Mouse (Mus musculus) retina, embryonic 14.5 days (tissue): Measurements from ENCODE around the gene Mmp14.

Experiments used
- DNase-seq: peaks from one replicate; pipeline ENCODE4 v3.0.0-alpha.2; 2015; ENCODE audit warnings: low spot score

The Mmp14 gene

DNA sequence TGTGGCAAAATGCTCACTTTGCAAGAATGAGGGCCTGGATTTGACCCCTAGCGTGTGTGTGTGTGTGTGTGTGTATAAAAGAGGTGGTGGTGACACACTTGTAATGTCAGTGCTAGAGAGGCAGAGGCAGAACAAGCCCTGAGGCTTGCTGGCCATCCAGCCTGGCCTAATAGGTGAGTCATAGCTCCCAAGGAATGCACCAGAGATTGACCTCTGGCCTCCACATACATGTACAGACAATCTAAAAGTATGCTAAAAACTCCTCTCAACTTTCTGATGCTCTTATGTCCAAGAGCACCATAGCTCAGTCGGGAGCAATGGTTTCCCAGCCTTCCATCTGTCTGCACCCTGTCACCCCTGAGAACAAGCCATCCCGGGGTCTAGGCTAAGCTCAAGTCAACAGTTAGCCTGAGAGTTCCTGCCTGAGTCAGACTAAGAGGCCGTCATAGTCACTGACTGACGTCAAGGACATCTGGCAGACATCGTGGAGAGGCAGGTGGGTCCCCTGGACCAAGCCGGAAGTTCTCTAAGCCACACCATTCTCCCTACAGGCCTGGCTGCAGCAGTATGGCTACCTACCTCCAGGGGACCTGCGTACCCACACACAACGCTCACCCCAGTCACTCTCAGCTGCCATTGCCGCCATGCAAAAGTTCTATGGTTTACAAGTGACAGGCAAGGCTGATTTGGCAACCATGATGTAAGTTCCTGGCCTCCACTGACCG is 3.9 kb downstream of the Mmp14 start:
- DNase-seq: no peak

DNA sequence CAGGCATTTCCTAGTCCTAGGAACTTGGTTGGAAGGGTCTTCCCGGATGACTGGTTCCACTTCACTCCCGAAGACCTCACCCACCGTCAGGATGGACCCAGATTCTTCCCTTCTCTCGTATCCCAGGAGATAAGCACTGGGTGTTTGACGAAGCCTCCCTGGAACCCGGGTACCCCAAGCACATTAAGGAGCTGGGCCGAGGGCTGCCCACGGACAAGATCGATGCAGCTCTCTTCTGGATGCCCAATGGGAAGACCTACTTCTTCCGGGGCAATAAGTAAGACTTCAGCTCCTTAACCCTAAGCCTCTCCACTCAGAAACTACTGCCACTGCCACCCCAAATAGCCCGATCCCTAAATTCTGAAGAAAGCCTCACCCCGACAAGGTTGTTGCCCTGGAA is 7.7 kb downstream of the Mmp14 start:
- no peak for DNase-seq

DNA sequence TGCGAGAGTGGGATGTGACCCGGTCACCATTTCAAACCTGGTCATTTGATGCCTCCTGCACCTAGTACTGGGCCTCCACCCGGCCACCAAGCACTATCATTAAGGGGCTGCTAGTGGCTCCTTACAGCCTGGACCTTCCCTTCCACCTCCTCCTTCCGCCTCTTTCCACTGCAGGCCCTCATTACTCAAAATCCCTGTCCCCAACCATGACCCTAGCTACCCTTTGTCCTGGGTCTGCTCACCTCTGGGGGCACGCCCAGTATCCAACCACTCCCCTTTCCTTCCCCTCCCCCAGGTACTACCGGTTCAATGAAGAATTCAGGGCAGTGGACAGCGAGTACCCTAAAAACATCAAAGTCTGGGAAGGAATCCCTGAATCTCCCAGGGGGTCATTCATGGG is 8.2 kb downstream of the Mmp14 start:
- DNase-seq: no peak

DNA sequence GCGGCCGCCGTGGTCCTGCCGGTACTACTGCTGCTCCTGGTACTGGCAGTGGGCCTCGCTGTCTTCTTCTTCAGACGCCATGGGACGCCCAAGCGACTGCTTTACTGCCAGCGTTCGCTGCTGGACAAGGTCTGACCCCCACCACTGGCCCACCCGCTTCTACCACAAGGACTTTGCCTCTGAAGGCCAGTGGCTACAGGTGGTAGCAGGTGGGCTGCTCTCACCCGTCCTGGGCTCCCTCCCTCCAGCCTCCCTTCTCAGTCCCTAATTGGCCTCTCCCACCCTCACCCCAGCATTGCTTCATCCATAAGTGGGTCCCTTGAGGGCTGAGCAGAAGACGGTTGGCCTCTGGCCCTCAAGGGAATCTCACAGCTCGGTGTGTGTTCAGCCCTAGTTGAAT is 9.1 kb downstream of the Mmp14 start:
- no peak for DNase-seq

DNA sequence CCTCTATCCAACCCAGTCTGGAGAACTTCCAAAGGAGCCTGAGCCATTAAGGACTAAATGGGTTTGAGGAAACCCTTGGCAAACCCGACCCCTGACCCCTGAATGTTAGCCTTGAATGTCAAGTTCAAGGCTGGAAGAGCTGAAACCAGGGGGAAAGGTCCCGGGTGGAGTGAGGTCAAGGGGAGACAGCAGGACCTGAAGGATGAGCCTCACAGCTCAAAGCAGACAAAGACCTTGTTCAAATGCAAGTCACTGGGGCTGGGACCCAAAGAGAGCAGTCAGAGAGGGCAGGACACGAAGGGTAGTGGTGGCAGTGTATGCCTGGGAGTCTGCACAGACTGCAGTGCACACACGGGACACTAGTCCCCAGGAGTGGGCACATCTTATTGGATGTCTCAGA is 10.0 kb downstream of the Mmp14 start:
- no peak for DNase-seq

DNA sequence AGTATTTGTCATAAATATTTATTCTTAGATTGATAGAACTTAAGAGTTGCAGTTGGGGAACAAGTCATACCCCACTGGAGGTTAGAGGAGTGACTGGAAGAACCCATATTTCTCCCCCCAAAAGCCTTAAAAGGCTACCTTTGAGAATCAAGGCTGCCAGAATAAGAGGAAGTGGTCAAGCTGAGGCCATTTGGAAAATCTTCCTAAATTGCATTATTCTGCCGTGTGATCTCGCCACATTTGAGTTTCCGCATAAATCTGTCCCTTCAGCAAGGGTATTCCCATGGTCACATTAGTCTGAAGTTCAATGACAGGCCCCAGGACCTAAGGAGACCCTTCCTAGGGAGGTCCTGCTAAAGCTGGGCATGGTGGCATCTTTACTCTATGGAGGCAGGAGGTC is 11.1 kb downstream of the Mmp14 start:
- no peak for DNase-seq

DNA sequence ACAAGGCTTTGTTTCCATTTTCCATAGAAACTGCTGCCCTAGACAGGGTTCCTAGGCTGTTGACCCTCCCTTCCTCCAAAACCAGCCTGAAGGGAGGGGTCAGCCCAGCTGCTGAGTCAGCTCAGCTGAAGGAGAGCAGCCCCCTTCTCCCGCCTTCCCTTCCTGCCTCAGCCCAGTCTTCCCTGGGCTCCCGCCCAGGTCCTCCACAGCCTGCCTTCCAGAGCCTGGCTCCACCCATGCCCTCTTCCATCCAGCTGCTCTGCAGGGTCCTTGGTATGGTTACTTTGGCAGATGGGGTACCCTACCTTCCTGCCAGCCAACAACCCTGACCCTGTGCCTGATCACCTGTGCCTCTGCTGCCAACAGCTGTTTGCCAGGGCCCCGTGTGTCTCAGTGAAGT is 11.8 kb downstream of the Mmp14 start:
- no peak for DNase-seq

DNA sequence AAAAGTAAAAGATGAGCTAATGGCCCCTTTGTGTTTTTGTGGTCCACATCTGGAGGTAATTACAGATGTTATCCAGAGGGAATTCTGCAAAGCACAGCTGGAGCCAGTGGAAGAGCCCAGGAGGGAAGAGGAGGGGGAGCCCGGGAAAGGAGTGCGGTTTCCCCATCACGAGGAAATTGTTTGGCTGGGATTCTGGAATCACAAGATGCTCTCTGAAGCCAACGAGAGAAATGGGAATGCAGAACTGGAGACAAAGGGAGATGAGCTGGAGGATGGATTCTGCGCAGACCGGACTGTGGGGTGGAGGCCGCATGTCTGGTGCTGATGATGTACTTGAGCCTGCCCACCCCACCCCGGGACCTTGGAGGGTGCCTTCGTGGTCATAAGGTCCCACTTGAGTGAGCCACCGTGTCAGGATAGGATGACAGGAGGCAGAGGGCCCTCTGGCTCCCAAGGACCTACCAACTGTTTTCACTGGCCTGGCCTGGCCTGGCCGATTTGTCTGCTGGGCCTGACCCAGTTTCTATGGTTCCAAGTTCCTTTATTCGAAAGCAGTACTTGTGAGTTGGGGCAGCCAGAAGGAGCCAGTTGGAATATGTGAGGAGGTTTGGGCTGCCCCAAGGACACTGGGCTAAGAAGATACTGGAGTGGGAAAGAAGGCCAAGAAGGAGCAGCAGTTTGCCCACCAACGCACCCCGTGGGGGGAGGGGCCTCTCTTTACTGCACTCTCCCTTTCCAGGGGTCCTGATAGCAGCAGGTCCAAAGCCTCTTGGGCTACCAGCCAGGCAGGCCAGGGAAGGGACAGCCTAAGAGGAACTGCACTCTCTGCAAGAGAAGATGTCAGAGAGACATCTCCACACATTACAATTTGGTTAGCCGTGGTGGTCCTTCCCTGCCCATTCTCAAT is 12.6 kb downstream of the Mmp14 start:
- no peak for DNase-seq

DNA sequence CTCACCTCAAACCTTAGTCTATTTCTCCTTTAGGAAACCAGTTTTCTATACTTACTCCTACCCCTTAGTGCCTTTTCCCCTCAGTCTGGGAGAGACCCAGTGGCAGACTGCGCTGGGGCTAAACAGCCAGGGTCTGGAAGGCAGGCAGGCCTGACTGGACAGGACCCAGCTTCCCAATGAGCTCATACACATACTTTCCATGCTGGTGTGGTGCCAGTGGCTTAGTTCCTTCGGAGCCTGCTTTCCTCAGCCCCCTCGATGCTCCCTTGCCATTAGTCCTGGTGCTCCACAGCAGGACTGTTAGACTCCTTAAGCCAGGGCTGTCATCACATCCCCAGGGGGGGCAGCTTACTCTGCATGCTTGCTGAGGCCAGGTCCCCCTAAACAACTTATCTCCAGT is 14.1 kb downstream of the Mmp14 start:
- no peak for DNase-seq

DNA sequence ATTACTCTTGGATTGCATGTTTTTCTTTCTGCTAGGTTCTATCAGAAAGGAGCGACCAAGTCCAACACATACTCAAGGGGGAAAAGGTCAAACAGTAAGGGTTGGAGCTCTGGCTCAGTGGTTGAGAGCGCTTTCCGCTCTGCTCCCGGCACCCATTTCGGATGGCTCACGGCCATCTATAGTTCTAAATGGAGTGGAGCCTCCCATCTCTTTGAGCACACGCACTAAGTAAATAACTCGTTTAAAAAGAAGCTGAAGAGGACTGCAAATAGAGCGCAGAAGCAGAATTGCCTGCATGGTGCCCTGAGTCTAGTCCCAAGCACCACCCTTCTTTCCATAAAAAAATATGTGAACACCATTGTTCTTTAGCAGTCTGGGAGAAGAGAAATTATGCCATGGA is 22.2 kb downstream of the Mmp14 start:
- DNase-seq: no peak

DNA sequence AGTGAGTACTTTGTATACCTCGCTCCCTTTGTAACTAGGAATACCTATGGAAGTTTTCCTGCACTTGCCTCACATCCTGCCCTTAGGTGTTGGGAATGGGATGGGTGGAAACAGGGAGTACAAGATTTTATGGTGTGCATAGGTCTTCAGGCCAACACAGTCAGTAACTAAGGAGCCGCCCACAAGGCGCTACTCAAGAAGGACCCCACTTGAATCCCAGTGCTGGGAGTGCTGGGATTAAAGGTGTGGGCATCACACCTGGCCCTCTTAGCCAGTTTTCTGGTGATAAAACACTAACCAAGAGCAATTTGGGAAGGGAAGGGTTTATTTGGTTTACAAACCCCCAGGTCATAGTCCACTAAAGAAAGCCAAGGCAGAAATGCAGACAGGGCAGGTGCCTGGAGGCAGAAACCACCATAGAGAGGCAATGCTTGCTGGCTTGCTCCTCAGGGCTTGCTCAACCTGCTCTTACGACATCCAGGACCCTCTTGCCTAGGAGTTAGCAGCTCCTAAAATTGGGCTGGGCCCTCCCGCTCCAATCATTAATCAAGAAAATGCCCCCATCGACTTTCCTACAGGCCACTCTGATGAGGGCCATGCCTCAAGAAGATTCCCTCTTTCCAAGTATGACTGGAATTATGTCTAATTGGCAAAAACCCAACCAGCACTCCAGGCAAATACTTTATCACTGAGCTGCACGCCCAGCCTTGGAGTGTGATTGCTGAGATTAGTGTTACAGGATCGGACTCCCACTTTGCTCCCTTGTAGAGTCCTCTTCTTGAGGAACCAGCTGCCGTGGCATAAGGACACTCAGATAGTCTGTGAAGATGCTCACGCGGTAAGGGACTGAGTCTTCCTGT is 23.5 kb downstream of the Mmp14 start:
- no peak for DNase-seq

DNA sequence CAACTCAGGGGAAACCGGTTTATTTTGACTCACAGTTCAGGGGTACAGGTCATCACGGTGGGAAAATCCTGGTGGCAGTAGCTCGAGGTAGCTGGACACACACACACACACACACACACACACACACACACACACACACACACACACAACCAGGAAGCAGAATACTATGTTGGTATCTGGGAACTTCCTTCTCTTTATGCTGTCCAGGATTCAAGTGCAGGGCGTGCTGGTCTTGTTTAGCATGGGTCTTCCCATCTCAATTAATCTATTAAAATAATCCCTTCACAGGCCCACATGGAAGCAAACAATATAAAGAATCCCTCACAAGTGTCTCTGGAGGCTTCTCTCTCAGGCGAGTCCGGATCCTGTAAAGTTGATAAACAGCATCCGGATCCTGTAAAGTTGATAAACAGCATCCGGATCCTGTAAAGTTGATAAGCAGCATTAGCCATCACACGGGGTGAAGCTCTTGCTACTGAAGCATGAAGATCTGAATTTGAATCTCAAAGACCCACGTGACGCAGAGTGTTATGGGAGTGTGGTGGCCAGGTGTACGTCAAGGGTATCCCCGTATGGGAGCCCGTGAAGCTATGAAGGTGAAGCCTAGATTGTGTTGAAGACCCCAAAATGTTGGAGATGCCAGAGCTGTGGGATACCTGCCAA is 26.6 kb downstream of the Mmp14 start:
- DNase-seq: no peak

DNA sequence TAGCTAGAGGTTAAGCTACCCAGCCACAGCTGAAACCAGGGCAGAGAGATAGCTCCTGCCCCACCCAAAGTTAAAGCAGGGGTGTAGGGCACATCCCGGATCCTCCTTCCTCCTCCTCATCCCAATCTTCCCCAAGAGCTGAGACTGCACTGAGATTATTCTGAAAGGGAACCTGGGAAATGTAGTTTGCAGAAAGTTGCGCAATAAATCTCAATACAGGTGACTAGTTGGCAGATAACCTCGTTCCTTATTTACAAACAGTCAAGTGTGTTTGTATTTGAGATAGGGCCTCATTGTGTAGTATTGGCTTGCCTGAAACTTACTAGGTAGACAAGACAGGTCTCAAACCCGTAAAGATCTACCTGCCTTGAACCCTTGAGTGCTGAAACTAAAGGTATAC is 30.7 kb downstream of the Mmp14 start:
- DNase-seq: no peak

DNA sequence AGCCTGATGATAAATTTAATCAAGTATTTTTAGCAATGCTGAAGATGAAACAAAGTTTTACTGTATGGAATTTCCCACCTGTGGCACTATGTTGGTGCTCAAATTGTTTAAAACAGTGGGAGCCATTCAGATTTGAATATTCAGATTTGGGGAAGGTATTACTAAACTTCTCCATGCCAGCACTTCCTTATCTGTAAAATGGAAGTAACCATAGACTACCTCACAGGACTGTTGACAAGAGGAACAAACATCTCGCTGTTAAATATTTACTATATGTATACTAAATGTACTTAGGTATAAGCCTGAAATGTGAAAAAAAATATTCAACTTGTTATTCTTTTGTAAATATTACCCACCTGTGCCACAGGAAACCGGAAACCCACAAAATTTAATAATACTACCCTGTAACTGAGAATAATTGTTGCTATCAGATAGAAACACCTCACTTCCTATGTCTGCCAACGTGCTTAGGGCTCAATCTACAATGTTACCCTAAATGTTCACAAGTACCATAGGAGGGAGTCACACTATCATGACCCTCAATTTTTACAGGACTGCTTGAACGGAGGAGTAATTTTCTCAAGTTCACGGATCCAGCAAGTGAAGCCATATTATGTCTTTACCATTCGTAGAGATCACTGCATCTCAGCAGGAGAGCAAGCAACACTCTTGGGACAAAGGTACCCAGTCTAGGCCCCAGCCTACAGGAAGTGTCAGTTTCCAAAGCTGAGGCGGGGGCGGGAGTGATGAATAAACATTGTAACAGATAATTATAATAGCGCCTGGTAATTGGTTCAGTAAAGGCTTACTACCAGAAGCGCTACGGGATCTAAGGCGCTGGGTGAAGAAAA is 31.9 kb downstream of the Mmp14 start:
- no peak for DNase-seq

DNA sequence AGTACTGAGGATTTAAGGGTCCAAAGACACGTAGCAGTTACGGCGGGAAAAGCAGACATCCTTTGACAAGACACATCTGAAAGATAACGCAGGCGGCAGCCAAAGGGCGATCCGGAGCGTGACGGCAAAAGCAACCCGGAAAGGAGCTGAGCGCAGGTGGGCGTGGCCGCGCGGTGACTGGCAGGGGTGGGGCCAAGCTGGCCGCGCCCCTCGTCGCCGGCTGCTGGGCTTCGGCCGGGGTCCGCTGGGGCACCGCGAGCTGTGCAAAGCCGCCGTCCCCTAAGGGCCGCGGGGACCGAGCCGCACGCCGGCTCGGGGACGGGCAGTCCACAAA is 32.5 kb downstream of the Mmp14 start, which contains the start of gene Lrp10:
Gene Lrp10 (plus strand): TSS at position 179 of the 334 bp plus-strand sequence.
- DNase-seq: peak; percentile 92

DNA sequence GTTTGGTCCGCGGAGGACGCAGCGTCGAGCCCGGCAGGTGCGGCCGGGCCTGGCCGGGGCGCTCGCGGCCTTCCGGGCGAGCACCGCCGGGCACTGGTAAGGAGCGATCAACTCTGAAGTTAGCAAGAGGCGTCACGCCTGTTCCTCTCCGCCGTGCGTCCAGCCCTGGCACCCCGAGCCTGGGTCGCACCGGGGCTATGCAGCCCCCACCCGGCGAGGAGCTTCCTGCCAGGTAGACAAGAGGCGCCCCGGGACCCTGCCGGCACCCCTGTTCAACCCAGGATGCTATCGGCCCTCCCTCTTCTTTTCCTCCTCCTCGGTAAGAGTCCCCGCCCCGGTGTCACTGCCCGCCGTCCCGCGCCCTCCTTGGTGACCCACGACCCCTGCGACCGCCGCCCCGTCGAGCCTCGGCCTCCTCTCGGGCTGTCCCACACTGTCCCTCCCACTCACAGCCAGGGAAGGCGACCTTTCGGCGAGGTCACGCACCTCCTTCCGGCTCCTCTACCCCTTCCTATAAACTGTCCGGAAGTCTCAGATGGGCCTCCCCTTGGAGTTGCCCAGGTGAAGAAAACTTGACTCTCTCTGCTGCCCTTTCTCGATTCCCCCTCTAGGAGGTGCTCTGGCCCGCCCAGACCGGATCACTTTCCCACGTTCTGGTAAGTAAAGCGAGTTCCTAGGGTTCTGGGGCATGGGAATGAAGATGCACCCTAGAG is 33.0 kb downstream of the Mmp14 start:
- peak; percentile 82 for DNase-seq

DNA sequence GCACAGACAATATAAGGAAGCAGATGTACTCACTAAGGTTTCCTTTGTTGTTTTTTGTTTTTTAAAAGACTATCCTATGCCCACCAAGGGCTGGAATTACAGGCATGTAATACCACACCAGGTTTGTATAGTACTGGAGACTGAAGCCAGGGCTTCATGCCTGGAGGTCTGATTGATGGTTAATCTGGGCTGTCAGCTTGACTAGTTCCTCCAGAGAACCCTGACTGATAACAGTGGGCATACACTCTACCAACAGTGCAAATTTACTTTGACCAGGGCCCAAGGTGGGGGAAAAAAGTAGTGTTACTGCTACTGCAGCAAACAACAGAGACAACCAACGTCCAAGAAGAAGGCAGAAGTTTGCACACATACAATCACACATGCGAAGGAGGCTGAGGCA is 40.1 kb downstream of the Mmp14 start:
- DNase-seq: no peak

DNA sequence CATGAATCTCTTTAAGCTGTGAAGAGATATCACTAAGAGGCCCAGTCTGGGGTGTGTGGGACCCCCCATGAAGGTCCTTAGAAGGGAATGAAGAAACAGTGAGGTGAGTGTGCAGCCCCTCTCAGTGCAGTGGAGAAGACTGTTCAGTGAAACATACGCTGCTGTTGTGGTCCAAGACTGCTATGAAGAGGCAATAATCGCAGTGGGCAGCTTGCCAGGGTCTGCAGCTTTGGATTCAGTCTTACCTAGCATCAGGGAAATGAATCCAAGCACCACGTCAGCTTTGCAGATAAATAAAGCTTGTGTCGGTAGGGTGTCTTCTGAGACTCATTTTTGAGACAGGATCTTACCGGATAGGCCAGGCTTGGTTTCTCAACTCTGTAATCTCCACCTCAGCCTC is 41.3 kb downstream of the Mmp14 start:
- no peak for DNase-seq

DNA sequence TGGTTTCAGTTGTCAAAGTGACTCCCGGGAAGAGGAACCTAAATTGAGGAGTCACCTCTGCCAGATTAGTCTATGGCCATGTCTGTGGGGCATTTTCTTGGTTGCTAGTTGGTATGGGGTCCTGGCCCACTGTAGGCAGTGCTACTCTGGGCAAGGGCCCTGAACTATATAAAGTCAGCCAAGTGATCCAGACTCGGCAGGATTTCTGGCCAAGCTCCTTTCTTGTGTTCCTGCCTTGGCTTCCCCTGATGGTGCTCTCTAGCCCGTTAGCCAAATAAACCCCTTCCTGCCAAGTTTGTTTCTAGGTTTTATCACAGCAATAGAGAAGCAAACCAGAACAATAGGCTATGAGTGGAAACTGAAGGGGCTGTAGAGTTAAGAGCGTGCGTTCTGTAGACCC is 43.3 kb downstream of the Mmp14 start:
- no peak for DNase-seq
